Mouse (Mus musculus) hindbrain, embryonic 16.5 days (tissue): ENCODE measurements around the gene Babam1. TPM values are rescaled to one million over a fixed set of nuclear protein-coding genes. Genes with fewer than 3 reads are reported as not detected.
"Not testable (repeated sequence)": the region's sequence is repeated elsewhere in the genome, so short reads cannot be mapped to it uniquely, and the experiment has no call there.

Source experiments
- ATAC-seq: fragments of 200-750 bp; cut with Nextera tagmentation; 2 replicates; pipeline ENCODE4 v1.8.0; 2017; ENCODE audit warnings: moderate TSS enrichment, moderate library complexity
- H3K27ac ChIP-seq: fragments of 300-500 bp; sonication (generic); 2 replicates; pipeline ENCODE4 v1.5.1; 2014; ENCODE audit warnings: low read depth, mild to moderate bottlenecking, control low read depth, low read length, moderate library complexity
- H3K27me3 ChIP-seq: fragments of 300-500 bp; sonication (generic); replicated peaks from 2 replicates; pipeline ENCODE4 v1.6.1; 2014; ENCODE audit warnings: low read length; ENCODE audit not compliant: control insufficient read depth, insufficient read depth
- H3K36me3 ChIP-seq: fragments of 300-500 bp; sonication (generic); 2 replicates; pipeline ENCODE4 v1.6.1; 2014; ENCODE audit warnings: mild to moderate bottlenecking, low read length, moderate library complexity, mixed read lengths; ENCODE audit not compliant: control insufficient read depth, insufficient read depth
- H3K4me1 ChIP-seq: fragments of 300-500 bp; sonication (generic); 2 replicates; pipeline ENCODE4 v1.6.1; 2014; ENCODE audit warnings: low read depth, low read length; ENCODE audit not compliant: control insufficient read depth, insufficient read depth
- H3K4me2 ChIP-seq: fragments of 300-500 bp; sonication (generic); 2 replicates; pipeline ENCODE4 v1.6.1; 2014; ENCODE audit warnings: mild to moderate bottlenecking, low read length, control low read depth, moderate library complexity
- H3K4me3 ChIP-seq: fragments of 300-500 bp; sonication (generic); 2 replicates; pipeline ENCODE4 v1.5.1; 2014; ENCODE audit warnings: mild to moderate bottlenecking, low read length, control low read depth, moderate library complexity
- H3K9ac ChIP-seq: fragments of 300-500 bp; sonication (generic); 2 replicates; pipeline ENCODE4 v1.6.1; 2014; ENCODE audit warnings: low read depth, mild to moderate bottlenecking, control low read depth, low read length, moderate library complexity
- H3K9me3 ChIP-seq: fragments of 300-500 bp; sonication (generic); 2 replicates; pipeline ENCODE4 v1.6.1; 2014; ENCODE audit warnings: mild to moderate bottlenecking, low read length, moderate library complexity; ENCODE audit not compliant: control insufficient read depth
- WGBS: fragments of 180-500 bp; shearing (Covaris S2); extraction: QIAGEN DNeasy Blood & Tissue Kit; methylation state at CpG from one replicate; pipeline ENCODE4 v1.1.7; 2014; 5-methylcytosine and 5-hydroxymethylcytosine counted together
- polyA plus RNA-seq: library from polyadenylated mRNA; unstranded; fragments of >200 nt; fragmentation: Nextera tagmentation; extraction: Ambion mirVana; gene quantifications from 2 replicates; pipeline ENCODE4 v1.2.1, GENCODE M21; 2015

The Babam1 gene
- polyA plus RNA-seq, 1 experiment from 2014 or later: 97.3 TPM

- no peak overlapping the region for H3K9ac ChIP-seq
- no peak for ATAC-seq
- no peaks in the 10 kb centered on the region for H3K27me3 ChIP-seq
- no peak overlapping the region for H3K4me2 ChIP-seq
- no peaks in the 10 kb centered on the region for H3K9me3 ChIP-seq
- WGBS: 49% methylated on average over 11 of the region's 11 CpGs
- no peak overlapping the region for H3K4me3 ChIP-seq
- no peak overlapping the region for H3K27ac ChIP-seq
- no peaks in the 10 kb centered on the region for H3K36me3 ChIP-seq
- H3K4me1 ChIP-seq: peaks cover 1% of the 10 kb centered on the region
These were observed 15.0 kb downstream of the Babam1 start for GRCm38 (mm10) chr8:71411535-71412273.

- H3K4me1 ChIP-seq: no peaks in the 10 kb centered on the region
- peaks cover 2% of the 10 kb centered on the region; the same call in 1 of the 2 replicates for H3K9me3 ChIP-seq
- H3K4me2 ChIP-seq: no peak overlapping the region
- no peaks in the 10 kb centered on the region for H3K36me3 ChIP-seq
- no peak for ATAC-seq
- H3K27ac ChIP-seq: no peak overlapping the region
- no peak overlapping the region for H3K9ac ChIP-seq
- H3K4me3 ChIP-seq: no peak overlapping the region
- no peaks in the 10 kb centered on the region for H3K27me3 ChIP-seq
These were observed 25.5 kb downstream of the Babam1 start for GRCm38 (mm10) chr8:71422121-71422520.

- WGBS: 90% methylated on average over 1 of the region's 1 CpGs
These were observed 36.3 kb downstream of the Babam1 start for GRCm38 (mm10) chr8:71432935-71433334.

GRCm38 (mm10) chr8:71437041-71437440 lies 40.4 kb downstream of the Babam1 start:
- H3K4me1 ChIP-seq: no peaks in the 10 kb centered on the region
- H3K4me2 ChIP-seq: no peak overlapping the region
- no peak overlapping the region for H3K9ac ChIP-seq
- H3K27me3 ChIP-seq: no peaks in the 10 kb centered on the region
- H3K36me3 ChIP-seq: no peaks in the 10 kb centered on the region
- H3K4me3 ChIP-seq: no peak overlapping the region
- no peak overlapping the region for H3K27ac ChIP-seq
- no peaks in the 10 kb centered on the region for H3K9me3 ChIP-seq
- no peak for ATAC-seq
- WGBS: 63% methylated on average over 3 of the region's 3 CpGs

More at GRCm38 (mm10) chr8:71432935-71433334, 36.3 kb downstream of the Babam1 start:
- not testable (repeated sequence) for H3K27ac ChIP-seq, H3K9ac ChIP-seq, H3K4me3 ChIP-seq, H3K9me3 ChIP-seq, H3K4me2 ChIP-seq, H3K36me3 ChIP-seq, ATAC-seq, H3K27me3 ChIP-seq, H3K4me1 ChIP-seq

- H3K9ac ChIP-seq: no peak overlapping the region
- H3K9me3 ChIP-seq: no peaks in the 10 kb centered on the region
- ATAC-seq: peak; percentile 65; the same call in 1 of the 2 replicates
- H3K27me3 ChIP-seq: no peaks in the 10 kb centered on the region
- H3K4me3 ChIP-seq: no peak overlapping the region
- 0% methylated on average over 7 of the region's 7 CpGs for WGBS
- H3K4me2 ChIP-seq: no peak overlapping the region
- H3K4me1 ChIP-seq: no peaks in the 10 kb centered on the region
- H3K36me3 ChIP-seq: no peaks in the 10 kb centered on the region
- no peak overlapping the region for H3K27ac ChIP-seq
These were observed 44.7 kb downstream of the Babam1 start for GRCm38 (mm10) chr8:71441404-71441803.

- Histone ChIP-seq H3K4me1 (no peaks in the 10 kb centered on the region), H3K9ac (no peak overlapping the region), H3K9me3 (no peaks in the 10 kb centered on the region), H3K27ac (no peak overlapping the region), H3K27me3 (no peaks in the 10 kb centered on the region), H3K36me3 (no peaks in the 10 kb centered on the region), H3K4me3 (no peak overlapping the region), H3K4me2 (no peak overlapping the region)
- WGBS: 82% methylated on average over 7 of the region's 7 CpGs
- no peak for ATAC-seq
These were observed 48.4 kb downstream of the Babam1 start for GRCm38 (mm10) chr8:71445096-71445495.

GRCm38 (mm10) chr8:71451337-71451736 lies 54.7 kb downstream of the Babam1 start:
- no peaks in the 10 kb centered on the region for H3K27me3 ChIP-seq
- no peak for ATAC-seq
- H3K4me2 ChIP-seq: no peak overlapping the region
- WGBS: 59% methylated on average over 4 of the region's 4 CpGs
- H3K4me3 ChIP-seq: no peak overlapping the region
- no peaks in the 10 kb centered on the region for H3K9me3 ChIP-seq
- H3K36me3 ChIP-seq: no peaks in the 10 kb centered on the region
- no peak overlapping the region for H3K9ac ChIP-seq
- no peak overlapping the region for H3K27ac ChIP-seq
- H3K4me1 ChIP-seq: no peaks in the 10 kb centered on the region

GRCm38 (mm10) chr8:71451777-71452176 lies 55.1 kb downstream of the Babam1 start:
- 58% methylated on average over 10 of the region's 11 CpGs for WGBS
- no peak for ATAC-seq

GRCm38 (mm10) chr8:71452669-71453068 lies 56.0 kb downstream of the Babam1 start:
- Histone ChIP-seq H3K9me3 (no peaks in the 10 kb centered on the region), H3K27ac (no peak overlapping the region), H3K4me3 (no peak overlapping the region), H3K9ac (no peak overlapping the region), H3K4me1 (no peaks in the 10 kb centered on the region), H3K27me3 (no peaks in the 10 kb centered on the region), H3K4me2 (no peak overlapping the region), H3K36me3 (peaks cover 11% of the 10 kb centered on the region)
- WGBS: 88% methylated on average over 2 of the region's 2 CpGs
- no peak for ATAC-seq

More at GRCm38 (mm10) chr8:71451777-71452176, 55.1 kb downstream of the Babam1 start:
- H3K4me2 ChIP-seq: no peak overlapping the region
- H3K9me3 ChIP-seq: no peaks in the 10 kb centered on the region
- no peak overlapping the region for H3K4me3 ChIP-seq
- no peak overlapping the region for H3K27ac ChIP-seq
- H3K9ac ChIP-seq: no peak overlapping the region
- H3K27me3 ChIP-seq: no peaks in the 10 kb centered on the region
- peaks cover 3% of the 10 kb centered on the region for H3K36me3 ChIP-seq
- no peaks in the 10 kb centered on the region for H3K4me1 ChIP-seq
